Mouse (Mus musculus): ENCODE data around the gene Eral1. TPM values are rescaled to one million over a fixed set of nuclear protein-coding genes. Genes with fewer than 3 reads are reported as not detected.

Gene Eral1
- polyA plus RNA-seq, 1 experiment = 26.0 TPM

DNA sequence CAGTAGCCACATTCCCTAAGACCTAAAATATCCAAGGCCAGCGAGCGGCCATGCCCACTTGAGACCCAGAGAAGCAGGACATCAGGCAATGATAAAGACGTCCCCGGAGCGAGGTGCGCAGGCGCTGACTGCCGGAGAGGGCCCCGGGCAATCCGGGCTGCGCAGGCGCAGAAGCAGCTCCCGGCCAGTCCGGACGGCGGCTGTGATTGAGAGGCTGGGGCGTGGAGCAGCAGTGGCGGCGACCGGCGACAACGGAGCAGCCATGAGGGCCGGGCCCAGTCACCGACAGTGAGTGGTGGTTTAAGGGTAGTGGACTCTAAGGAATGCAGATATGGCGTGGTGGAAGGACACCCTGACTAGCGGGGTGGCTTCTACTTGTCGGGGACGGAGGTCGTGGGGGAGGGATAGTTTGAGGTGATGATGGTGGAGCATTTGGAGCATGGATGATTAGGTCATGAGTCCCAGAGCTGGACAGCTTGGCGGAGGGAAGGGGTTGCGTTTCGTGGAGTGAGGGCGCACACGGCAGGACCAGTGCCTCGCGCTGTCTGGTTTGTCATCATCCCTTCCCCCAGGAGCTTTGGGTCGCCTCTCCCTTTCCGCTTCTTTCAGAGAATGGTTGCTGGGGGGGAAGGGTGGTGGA lies 14.4 kb upstream of the Eral1 start, which contains the start of gene Fam222b:
TSS of gene Fam222b (plus strand) at position 157 of the 640 bp plus-strand sequence.
- Histone ChIP-seq H3K27ac (ENCODE audit: insufficient read depth, low read length) (peak within 1 kb of the TSS; percentile 30), H3K4me1 (ENCODE audit: control insufficient read depth, insufficient read depth, low read length) (peaks cover 6% of the 10 kb centered on the region; the same call in 1 of the 2 replicates), H3K4me3 (ENCODE audit: insufficient read depth, low read length) (peak within 1 kb of the TSS; percentile 89)
- TF ChIP-seq POLR2A (IDR thresholded peaks at IDR 0.05; ENCODE audit: extremely low read depth, insufficient read depth, low read length) (peak; percentile 79), CTCF (IDR thresholded peaks at IDR 0.05; ENCODE audit: extremely low read depth, insufficient read depth, low read length) (no peak)

- peaks cover 6% of the 10 kb centered on the region; the same call in 1 of the 2 replicates for H3K4me1 ChIP-seq (ENCODE audit: control insufficient read depth, insufficient read depth, low read length)
- TF ChIP-seq POLR2A (IDR thresholded peaks at IDR 0.05; ENCODE audit: extremely low read depth, insufficient read depth, low read length) (no peak), CTCF (IDR thresholded peaks at IDR 0.05; ENCODE audit: extremely low read depth, insufficient read depth, low read length) (no peak)
- H3K4me3 ChIP-seq (ENCODE audit: insufficient read depth, low read length) = peak overlapping the region; percentile 89
- H3K27ac ChIP-seq (ENCODE audit: insufficient read depth, low read length) = 0 out of 2 replicates have a peak overlapping the region, but pooled peaks have one; percentile 3
Measured at GRCm38 (mm10) chr11:78094137-78094503, 13.9 kb upstream of the Eral1 start.

DNA sequence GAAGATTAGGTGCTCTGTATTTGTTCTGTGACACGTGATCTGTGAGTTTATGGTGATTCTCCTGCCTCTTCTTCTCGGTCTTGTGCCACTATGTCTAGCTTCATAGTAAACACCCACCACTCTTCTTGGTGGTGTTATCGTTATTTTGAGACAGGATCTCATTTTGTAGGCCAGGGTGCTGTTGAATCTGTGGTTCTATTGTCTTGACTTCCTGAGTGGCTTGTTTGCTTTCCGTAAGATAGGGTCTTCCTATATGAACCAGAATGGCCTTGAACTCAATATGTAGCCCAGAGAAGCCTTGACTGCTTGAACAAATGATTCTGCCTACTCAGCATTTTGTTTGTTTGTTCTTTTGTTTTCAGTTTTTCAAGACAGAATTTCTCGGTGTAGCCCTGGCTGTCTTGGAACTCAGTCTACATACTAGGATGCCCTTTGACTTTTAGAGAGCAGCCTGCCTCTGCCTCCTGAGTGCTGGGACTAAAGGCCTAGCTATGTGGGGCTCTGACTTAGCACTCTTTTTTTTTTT lies 7.6 kb upstream of the Eral1 start:
- TF ChIP-seq CTCF (IDR thresholded peaks at IDR 0.05; ENCODE audit: extremely low read depth, insufficient read depth, low read length) (no peak), POLR2A (IDR thresholded peaks at IDR 0.05; ENCODE audit: extremely low read depth, insufficient read depth, low read length) (no peak)

GRCm38 (mm10) chr11:78086925-78087479 lies 6.8 kb upstream of the Eral1 start:
- Histone ChIP-seq H3K27ac (ENCODE audit: insufficient read depth, low read length) (no peak overlapping the region), H3K4me1 (ENCODE audit: control insufficient read depth, insufficient read depth, low read length) (no peaks in the 10 kb centered on the region), H3K4me3 (ENCODE audit: insufficient read depth, low read length) (no peak overlapping the region)
- TF ChIP-seq POLR2A (IDR thresholded peaks at IDR 0.05; ENCODE audit: extremely low read depth, insufficient read depth, low read length) (no peak), CTCF (IDR thresholded peaks at IDR 0.05; ENCODE audit: extremely low read depth, insufficient read depth, low read length) (no peak)

More for the DNA sequence above, 7.6 kb upstream of the Eral1 start:
- Histone ChIP-seq H3K27ac (ENCODE audit: insufficient read depth, low read length) (no peak overlapping the region), H3K4me3 (ENCODE audit: insufficient read depth, low read length) (no peak overlapping the region), H3K4me1 (ENCODE audit: control insufficient read depth, insufficient read depth, low read length) (no peaks in the 10 kb centered on the region)

DNA sequence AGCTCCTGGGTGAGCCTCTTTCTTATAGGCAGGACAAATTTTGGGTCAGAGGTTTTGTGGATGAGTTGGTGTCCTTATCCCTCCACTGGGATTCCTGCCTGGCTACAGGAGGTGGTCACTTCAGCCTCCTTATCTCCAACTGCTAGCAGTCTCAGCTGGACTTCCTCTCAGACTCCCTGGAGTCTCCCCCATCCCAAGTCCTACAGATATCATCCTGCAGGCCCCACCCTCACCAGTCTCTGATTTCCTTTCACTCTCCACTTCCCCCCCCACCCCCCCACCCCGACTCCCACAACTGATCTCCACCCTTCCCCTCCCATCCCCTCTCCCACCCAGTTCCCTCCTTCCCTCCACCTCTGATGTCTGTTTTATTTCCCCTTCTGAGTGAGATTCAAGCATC lies 3.4 kb upstream of the Eral1 start:
- Histone ChIP-seq H3K4me1 (ENCODE audit: control insufficient read depth, insufficient read depth, low read length) (no peaks in the 10 kb centered on the region), H3K4me3 (ENCODE audit: insufficient read depth, low read length) (no peak overlapping the region), H3K27ac (ENCODE audit: insufficient read depth, low read length) (no peak overlapping the region)
- TF ChIP-seq POLR2A (IDR thresholded peaks at IDR 0.05; ENCODE audit: extremely low read depth, insufficient read depth, low read length) (no peak), CTCF (IDR thresholded peaks at IDR 0.05; ENCODE audit: extremely low read depth, insufficient read depth, low read length) (no peak)

DNA sequence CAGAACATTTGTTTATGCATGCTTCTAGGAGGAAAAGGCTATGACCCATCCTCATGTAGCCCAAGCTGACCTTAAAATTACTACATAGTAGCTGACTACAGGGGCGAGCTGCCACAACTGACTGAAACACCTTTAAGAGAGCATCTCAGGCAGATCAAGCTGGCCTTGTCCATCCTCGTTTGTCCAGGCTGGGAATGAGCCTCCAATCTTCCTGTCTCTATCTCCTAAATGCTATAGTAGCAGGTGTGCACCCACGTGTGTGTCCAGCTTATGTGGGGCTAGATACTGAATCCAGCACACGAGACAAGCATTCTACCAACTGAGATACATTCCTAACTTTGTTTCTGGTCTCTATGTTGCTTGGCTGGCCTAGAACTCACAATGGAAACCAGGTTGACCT lies 5.5 kb downstream of the Eral1 start:
- no peak overlapping the region for H3K27ac ChIP-seq (ENCODE audit: insufficient read depth, low read length)
- H3K4me3 ChIP-seq (ENCODE audit: insufficient read depth, low read length) = no peak overlapping the region
- no peaks in the 10 kb centered on the region for H3K4me1 ChIP-seq (ENCODE audit: control insufficient read depth, insufficient read depth, low read length)
- TF ChIP-seq POLR2A (IDR thresholded peaks at IDR 0.05; ENCODE audit: extremely low read depth, insufficient read depth, low read length) (no peak), CTCF (IDR thresholded peaks at IDR 0.05; ENCODE audit: extremely low read depth, insufficient read depth, low read length) (no peak)

- Histone ChIP-seq H3K27ac (ENCODE audit: insufficient read depth, low read length) (no peak overlapping the region), H3K4me3 (ENCODE audit: insufficient read depth, low read length) (no peak overlapping the region), H3K4me1 (ENCODE audit: control insufficient read depth, insufficient read depth, low read length) (no peaks in the 10 kb centered on the region)
- TF ChIP-seq POLR2A (IDR thresholded peaks at IDR 0.05; ENCODE audit: extremely low read depth, insufficient read depth, low read length) = no peak
- no peak for TF ChIP-seq CTCF (IDR thresholded peaks at IDR 0.05; ENCODE audit: extremely low read depth, insufficient read depth, low read length)
Measured at GRCm38 (mm10) chr11:78074277-78074652, 5.9 kb downstream of the Eral1 start.

- no peak overlapping the region for H3K27ac ChIP-seq (ENCODE audit: insufficient read depth, low read length)
- no peaks in the 10 kb centered on the region for H3K4me1 ChIP-seq (ENCODE audit: control insufficient read depth, insufficient read depth, low read length)
- TF ChIP-seq POLR2A (IDR thresholded peaks at IDR 0.05; ENCODE audit: extremely low read depth, insufficient read depth, low read length) (no peak), CTCF (IDR thresholded peaks at IDR 0.05; ENCODE audit: extremely low read depth, insufficient read depth, low read length) (no peak)
Measured at GRCm38 (mm10) chr11:78073577-78074276, 6.5 kb downstream of the Eral1 start.

DNA sequence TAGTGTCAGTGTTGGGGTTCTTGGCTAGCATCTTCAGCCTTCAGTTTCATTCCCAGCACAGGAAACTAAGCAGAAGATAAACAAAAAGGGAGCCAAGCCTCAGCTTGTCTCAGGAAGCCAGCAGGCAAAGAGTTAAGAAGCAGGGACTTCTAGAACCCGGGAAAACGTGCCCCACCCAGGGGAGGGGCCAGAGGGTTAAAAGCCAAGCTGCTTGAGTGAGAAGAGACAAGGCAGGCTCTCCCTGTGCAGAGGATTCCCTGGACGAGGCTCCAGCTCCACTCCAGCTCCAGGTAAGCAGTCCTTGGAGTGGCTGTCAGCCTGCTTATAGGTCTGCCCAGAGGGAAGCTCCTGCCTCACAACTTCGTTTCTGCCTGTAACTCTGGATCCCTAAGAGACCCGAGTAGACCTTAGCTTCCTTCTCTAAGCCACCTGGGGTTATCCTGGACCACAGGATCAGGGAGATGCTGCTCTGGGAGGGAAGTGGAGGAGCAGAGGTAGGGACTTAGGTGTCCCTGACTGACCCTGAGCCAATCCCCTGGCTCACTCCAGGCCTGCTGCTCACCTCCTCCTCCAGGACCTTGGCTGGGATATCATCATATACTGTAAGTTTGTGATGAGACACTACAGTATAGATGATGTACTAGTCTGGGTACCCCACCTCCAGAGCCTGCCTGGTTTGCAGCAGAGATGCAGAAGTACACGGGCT lies 7.6 kb downstream of the Eral1 start:
- no peak overlapping the region for H3K27ac ChIP-seq (ENCODE audit: insufficient read depth, low read length)
- no peaks in the 10 kb centered on the region for H3K4me1 ChIP-seq (ENCODE audit: control insufficient read depth, insufficient read depth, low read length)
- TF ChIP-seq POLR2A (IDR thresholded peaks at IDR 0.05; ENCODE audit: extremely low read depth, insufficient read depth, low read length) (no peak), CTCF (IDR thresholded peaks at IDR 0.05; ENCODE audit: extremely low read depth, insufficient read depth, low read length) (no peak)
- no peak overlapping the region for H3K4me3 ChIP-seq (ENCODE audit: insufficient read depth, low read length)

More at GRCm38 (mm10) chr11:78073577-78074276, 6.5 kb downstream of the Eral1 start:
- H3K4me3 ChIP-seq (ENCODE audit: insufficient read depth, low read length) = no peak overlapping the region
